Mouse (Mus musculus): ENCODE results near the gene Usp21.

GRCm38 (mm10) chr1:171262594-171263130 is 25.1 kb downstream of the Usp21 start:
- TF ChIP-seq POLR2A (IDR thresholded peaks at IDR 0.05; ENCODE audit: borderline replicate concordance, control insufficient read depth, low read depth, low read length) (no peak), CTCF (IDR thresholded peaks at IDR 0.05; ENCODE audit: control insufficient read depth, insufficient read depth, low read length) (no peak)

All from bone marrow, adult 2 months (tissue).